Mouse (Mus musculus) ovary, postnatal 14 days (tissue): ENCODE measurements at regions not wholly inside any gene's neighbourhood (a gene's known extent, or its start where the extent isn't known, plus 50 kb on each side); places are given as distances from the start of the nearest gene placed in this dataset.

Experiments
- DNase-seq: peaks from one replicate; pipeline ENCODE4 v3.0.0; 2022; ENCODE audit warnings: low spot score

DNA sequence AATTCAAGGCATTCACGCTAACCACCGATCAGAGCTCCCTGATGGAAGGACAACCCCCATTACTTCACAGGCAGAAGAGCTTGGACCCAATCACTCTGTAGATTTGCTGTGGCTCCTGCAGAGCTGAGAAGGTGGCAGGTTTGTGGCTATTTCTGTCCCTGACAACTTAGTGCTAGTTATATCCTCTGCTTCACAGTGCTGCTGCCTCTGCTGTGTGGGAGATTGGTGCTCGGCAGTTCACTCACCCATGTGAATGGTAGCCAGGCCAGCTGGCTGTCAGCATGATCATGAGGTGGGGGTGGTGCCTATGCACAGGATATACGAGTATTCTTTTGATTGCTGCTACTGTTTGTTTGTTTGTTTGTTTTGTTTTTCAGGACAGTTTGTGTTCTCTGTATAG, 113.9 kb downstream of the Gm10131 start:
- DNase-seq = no peak

DNA sequence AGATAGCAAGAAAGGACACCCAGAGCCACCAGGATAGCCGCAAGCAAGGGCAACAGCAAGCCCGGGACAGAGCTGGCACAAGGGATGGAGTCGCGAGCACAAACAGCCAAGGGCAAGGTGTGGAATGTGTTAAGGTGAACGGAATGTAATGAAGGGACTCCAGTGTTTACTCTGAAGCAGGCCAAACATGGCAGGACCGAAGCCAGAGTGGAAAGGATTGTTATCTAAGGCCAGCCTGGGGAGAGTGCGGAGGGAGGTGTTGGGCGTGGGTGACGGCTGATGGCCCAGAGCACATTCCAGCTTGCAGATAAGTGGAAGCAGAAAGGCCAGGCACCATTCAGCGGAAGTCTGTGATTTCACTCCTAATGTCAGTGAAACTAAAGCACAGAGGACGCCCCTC, 118.6 kb downstream of the Gm10131 start:
- peak; percentile 33 for DNase-seq

DNA sequence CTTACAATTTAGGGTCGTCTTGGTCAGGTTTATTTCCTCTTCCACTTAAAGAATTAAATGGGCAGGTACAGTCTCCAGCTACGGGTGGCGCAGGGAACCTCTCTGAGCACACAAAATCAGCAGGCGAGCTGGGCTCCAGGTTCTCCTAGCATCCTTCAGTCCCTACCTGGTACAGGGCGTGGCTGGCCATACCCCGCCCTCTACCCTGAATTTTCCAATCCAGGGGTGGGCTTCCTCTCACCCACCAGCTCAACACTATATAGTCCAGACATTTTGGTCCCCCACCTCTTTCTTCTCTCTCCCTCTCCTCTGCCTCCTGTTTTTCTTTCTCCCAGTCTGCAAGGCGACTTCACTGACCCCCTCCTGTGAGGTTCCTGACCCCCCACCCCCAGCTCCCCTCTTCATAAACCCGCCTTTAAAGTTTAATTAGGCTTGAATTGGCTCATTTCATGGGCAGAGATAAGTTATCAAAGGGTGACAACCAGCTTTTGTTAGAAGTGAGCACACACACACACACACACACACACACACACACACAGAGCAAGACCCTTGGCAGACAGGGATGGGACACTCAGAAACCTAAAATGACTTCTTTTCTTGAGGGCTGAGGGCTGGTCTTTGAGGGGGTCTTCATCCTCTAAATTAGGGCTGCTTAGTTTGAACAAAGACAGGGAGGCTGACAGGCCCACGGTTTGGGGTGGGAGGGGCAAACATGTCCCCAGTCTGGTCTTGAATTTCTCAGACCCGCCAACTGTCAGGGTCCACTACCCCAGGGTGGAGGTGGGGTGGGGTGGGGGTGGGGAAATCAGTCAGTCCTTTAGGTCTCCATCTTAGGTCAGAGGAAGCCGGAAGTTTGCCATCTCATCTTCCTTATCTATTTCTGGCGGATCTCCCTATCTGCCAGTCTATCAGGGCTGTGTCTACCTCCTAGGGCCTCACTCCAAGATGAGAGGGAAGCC, 119.3 kb downstream of the Gm10131 start:
- no peak for DNase-seq

DNA sequence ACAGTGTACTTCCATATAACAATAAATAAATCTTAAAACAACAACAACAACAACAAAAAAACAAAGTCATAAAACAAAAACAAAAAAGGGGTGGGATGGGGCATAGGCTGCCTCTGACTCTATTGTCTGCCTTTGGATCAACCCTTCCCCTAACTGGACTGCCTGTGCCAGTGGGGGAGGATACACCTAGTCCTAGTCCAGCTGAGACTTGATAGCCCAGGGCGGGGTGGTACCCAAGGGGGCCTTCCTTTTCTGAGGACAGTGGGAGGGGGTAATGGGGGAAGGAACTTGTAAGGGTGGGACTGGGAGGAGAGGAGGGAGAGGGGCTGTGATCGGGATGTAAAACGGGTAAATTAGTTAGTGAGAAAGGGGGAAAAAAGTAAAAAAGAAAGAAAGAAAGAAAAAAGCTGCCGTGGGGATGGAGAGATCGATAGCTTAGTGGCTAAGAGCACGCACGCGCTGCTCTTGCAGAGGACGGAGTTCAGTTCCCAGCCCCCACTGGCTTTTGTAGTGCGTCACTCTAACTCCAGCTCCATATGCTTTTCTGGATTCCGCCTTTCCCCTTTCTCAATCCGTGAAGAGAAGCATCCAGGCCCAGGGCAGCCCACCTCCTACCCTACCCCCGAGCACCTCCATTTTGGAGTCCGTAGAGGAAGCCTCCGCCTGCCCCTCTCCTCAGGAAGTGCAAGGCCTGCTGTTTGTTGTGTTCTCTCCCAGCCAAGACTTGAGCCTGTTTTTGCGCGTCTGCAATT, 120.2 kb downstream of the Gm10131 start:
- no peak for DNase-seq

DNA sequence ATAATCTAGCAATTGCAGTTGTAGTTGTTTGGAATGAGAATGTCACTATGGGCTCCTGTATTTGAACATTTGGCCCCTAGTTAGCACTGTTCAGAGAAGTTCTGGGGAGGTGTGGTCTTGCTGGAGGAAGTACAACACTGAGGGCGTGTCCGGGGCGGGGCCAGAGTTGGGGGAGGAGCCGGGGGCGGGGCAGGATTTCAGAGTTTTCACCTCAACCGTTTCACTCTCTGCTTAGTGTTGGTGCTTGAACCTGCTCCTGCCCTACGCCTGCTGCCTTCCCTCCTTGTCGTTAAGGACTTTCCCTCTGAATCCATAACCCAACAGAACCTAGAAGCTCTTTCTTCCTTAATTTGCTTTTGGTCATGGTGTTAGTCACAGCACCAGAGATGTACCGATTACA, 121.5 kb downstream of the Gm10131 start:
- no peak for DNase-seq

DNA sequence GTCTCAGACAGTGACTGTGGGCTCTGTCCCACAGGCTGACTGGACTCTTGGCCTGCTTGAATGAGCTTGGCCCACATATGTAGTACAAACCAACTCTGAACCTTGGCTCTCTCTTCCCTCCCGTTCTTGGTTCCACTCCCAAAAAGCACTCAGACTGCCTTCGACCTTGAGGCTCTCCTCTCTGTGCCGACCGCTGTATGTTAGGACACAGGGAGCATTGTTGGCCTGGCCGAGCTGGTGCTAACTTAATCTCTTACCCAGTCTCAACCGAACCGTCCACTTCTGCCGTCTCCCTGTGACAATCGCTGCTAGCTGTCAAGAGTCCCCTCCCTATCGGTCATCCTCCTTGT, 123.8 kb downstream of the Gm10131 start:
- no peak for DNase-seq

DNA sequence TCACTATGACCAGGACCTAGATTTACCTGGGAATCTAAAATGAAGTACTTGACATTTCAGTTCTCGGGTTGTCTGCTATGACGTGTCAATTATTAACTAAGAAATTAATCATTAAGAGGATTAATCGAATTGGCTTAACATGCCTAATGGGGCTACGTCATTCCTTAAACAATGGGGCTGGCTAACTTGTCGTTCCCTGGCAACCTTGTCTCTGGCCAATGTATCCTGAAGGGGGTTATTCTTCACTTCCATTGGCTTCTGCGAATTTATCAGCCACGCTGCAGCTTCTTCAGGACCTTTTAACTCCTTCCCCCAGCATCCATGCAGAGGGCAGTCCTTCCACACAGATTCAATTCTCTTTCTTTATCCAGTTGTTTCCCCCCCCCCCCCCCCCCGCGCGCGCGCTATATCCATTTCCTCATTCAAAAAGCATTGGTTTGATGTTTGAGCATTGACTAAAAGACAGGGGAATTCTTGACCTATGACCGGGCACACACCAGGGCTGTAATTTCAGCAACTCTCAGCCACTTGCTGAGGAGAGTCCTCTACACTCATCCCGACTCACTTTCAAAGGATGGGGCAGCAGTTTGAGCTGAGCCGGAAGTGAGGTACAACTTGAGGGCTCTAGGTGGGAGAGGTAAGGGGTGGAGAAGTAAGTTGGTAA, 124.3 kb downstream of the Gm10131 start:
- no peak for DNase-seq

DNA sequence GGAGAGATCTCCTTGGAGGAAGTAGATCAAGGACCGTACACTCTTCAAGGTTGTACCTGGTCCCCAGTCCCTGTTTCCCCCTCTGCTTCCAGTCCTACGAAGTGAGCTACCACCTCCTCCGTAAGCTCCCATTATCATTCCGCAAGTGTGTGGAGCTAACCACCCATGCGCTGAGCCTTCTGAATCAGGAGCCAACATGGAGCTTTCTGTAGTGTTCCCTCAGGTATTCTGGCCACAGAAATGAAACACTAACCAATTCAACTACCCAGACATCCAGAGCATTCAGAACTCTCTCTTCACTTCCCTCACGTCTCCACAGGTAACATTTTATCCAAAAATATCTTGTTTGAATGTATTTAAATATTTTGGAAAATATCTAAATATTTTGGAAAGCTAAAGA, 124.9 kb downstream of the Gm10131 start:
- DNase-seq = no peak

DNA sequence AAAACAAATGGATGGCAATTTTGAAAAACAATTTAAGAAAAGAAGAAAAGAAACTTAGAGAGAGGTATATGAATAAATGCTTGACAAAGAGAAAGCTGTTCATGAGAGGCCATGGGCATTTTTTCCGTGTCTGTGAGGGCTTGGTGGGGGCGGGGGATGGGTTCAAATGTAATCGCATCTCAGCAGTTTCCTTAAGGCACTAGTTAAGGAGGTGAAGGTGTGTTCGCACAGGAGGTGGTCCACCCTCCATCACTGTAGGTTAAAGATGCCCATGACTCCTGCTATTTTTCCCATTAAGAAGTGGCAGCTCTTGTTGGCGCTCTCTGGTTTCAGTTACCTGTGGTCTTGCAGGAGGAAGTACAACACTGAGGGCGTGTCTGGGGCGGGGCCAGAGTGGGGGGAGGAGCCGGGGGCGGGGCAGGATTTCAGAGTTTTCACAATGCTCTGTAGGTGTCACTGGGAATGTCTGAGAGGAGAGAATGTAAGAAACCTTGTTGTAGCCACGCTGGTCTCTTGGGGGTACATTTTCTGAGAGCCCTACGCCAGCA, 126.0 kb downstream of the Gm10131 start:
- DNase-seq = no peak

DNA sequence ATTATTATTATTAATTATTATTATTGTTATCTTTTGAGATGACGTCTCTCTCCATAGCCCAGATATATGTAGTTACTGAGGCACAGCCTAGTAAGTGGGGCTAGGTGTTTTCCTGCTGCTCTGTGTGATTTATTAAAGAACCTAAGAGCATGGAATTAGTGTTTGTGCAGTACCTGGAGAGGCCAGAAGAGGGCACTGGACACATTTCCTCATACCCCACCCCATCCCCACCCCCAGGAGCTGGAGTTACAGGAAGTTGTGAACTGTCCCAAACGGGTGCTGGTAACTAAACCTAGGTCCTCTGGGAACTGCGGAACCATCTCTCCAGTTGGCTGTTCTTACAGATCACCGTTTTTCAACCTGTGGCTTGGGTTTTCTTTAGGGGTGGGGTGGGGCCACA, 129.9 kb downstream of the Gm10131 start:
- no peak for DNase-seq

DNA sequence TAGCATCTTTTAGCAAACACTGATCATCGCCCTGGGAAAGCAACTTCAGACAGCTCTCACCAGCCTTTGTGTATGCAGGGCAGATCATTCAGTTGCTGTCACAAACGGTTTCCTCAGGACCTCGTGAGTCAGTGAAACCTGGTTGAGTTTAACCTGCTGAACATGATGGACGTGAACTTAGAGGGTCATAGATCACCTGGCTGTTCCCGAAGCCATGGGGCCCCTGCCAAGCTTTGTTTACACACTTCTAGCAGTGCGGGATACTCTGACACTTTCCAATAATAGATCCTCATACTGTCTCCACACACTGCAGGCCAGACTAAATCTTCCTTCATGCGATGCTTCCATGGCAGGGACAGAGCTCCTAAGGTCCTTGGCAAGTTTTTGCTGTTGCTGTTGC, 130.5 kb downstream of the Gm10131 start:
- DNase-seq = no peak
